Mouse (Mus musculus) myocyte (in vitro differentiated cells): ENCODE measurements around the gene Gm45713. TPM values are rescaled to one million over a fixed set of nuclear protein-coding genes. Genes with fewer than 3 reads are reported as not detected.

Experiments used
- H3K27me3 ChIP-seq: one replicate; pipeline ENCODE4 v1.6.1; 2011; ENCODE audit not compliant: control insufficient read depth, insufficient read depth, insufficient read length
- H3K36me3 ChIP-seq: one replicate; pipeline ENCODE4 v1.6.1; 2011; ENCODE audit not compliant: control insufficient read depth, insufficient read depth
- H3K4me2 ChIP-seq: one replicate; pipeline ENCODE4 v1.6.1; 2011; ENCODE audit warnings: low read depth, control low read depth
- H3K4me3 ChIP-seq: one replicate; pipeline ENCODE4 v1.5.1; 2011; ENCODE audit warnings: mild to moderate bottlenecking, control low read depth, moderate library complexity
- H3K79me2 ChIP-seq: one replicate; pipeline ENCODE4 v1.6.1; 2011; ENCODE audit not compliant: control insufficient read depth, insufficient read depth
- H3ac ChIP-seq: one replicate; pipeline ENCODE4 v1.6.1; 2011; ENCODE audit not compliant: control insufficient read depth, insufficient read length
- CEBPB ChIP-seq: IDR thresholded peaks from 2 replicates; pipeline ENCODE4 v1.6.1; 2011; ENCODE audit warnings: mild to moderate bottlenecking, moderate library complexity; ENCODE audit not compliant: poor library complexity, insufficient read depth, severe bottlenecking
- E2F4 ChIP-seq: IDR thresholded peaks from one replicate; pipeline ENCODE4 v1.6.1; 2011; ENCODE audit warnings: mild to moderate bottlenecking, control low read depth, moderate library complexity; ENCODE audit not compliant: insufficient read depth
- MAX ChIP-seq: IDR thresholded peaks from one replicate; pipeline ENCODE4 v1.6.1; 2011; ENCODE audit warnings: low read depth, mild to moderate bottlenecking, control low read depth
- MYOD1 ChIP-seq, 3 experiments: IDR thresholded peaks; one replicate each; pipeline ENCODE4 v1.6.1; 2011; ENCODE audit warnings: control low read depth in 2 of 3, low read depth in 2 of 3, mild to moderate bottlenecking in 2 of 3, moderate library complexity in 1 of 3; ENCODE audit not compliant: insufficient read length in 2 of 3, control insufficient read depth in 1 of 3
- MYOG ChIP-seq, 3 experiments: IDR thresholded peaks; one replicate each; pipeline ENCODE4 v1.6.1; 2011; ENCODE audit warnings: control low read depth in 2 of 3, low read depth in 2 of 3, mild to moderate bottlenecking in 2 of 3; ENCODE audit not compliant: insufficient read length in 2 of 3, control insufficient read depth in 1 of 3, insufficient read depth in 1 of 3
- POLR2A ChIP-seq: IDR thresholded peaks from one replicate; pipeline ENCODE4 v1.6.1; 2011; ENCODE audit warnings: low read depth, mild to moderate bottlenecking, control low read depth, moderate library complexity; ENCODE audit not compliant: insufficient read length
- POLR2AphosphoS2 ChIP-seq: IDR thresholded peaks from one replicate; pipeline ENCODE4 v1.6.1; 2011; ENCODE audit warnings: low read depth, control low read depth; ENCODE audit not compliant: insufficient read length
- REST ChIP-seq: IDR thresholded peaks from one replicate; pipeline ENCODE4 v1.6.1; 2011; ENCODE audit warnings: mild to moderate bottlenecking, control low read depth, moderate library complexity; ENCODE audit not compliant: insufficient read depth, insufficient read length
- SRF ChIP-seq: IDR thresholded peaks from one replicate; pipeline ENCODE4 v1.6.1; 2011; ENCODE audit warnings: low read depth; ENCODE audit not compliant: control insufficient read depth, insufficient read length
- TCF12 ChIP-seq: IDR thresholded peaks from one replicate; pipeline ENCODE4 v1.6.1; 2011; ENCODE audit warnings: mild to moderate bottlenecking, control low read depth; ENCODE audit not compliant: poor library complexity, insufficient read depth, severe bottlenecking
- TCF3 ChIP-seq: IDR thresholded peaks from one replicate; pipeline ENCODE4 v1.6.1; 2011; ENCODE audit warnings: low read depth, control low read depth; ENCODE audit not compliant: insufficient read length
- USF1 ChIP-seq: IDR thresholded peaks from one replicate; pipeline ENCODE4 v1.6.1; 2011; ENCODE audit warnings: low read depth, mild to moderate bottlenecking, control low read depth, moderate library complexity
- polyA plus RNA-seq: library from polyadenylated mRNA; unstranded; fragments of >200 nt; fragmentation: generic; extraction: Trizol; gene quantifications from one replicate; pipeline ENCODE4 v1.2.1, GENCODE M21; 2012; ENCODE audit warnings: missing spikeins

Gene Gm45713
- polyA plus RNA-seq, result 3.6 TPM

- Histone ChIP-seq H3K4me3 (peak within 1 kb of the TSS; percentile 28), H3K79me2 (no peaks in the 10 kb centered on the region), H3ac (no peak within 1 kb of the TSS), H3K27me3 (no peaks in the 10 kb centered on the region), H3K4me2 (peak within 1 kb of the TSS; percentile 84), H3K36me3 (no peaks in the 10 kb centered on the region)
- TF ChIP-seq POLR2AphosphoS2 (peak; percentile 29), MYOG (IDR thresholded peaks at IDR 0.05; ENCODE audit: control insufficient read depth in 1 of 3, insufficient read depth in 1 of 3, insufficient read length in 2 of 3, low read depth in 2 of 3) (peak in 1 of 3 experiments; percentile 33), USF1 (no peak), POLR2A (peak; percentile 57)
Measured at GRCm38 (mm10) chr7:45135993-45136567, at the start of gene Gm45713, which contains the start of gene Flt3l. Gm45713 (minus strand) TSS chr7:45136231. Flt3l (minus strand) TSS chr7:45136432.

GRCm38 (mm10) chr7:45183672-45184071 is 47.6 kb upstream of the Gm45713 start:
- Histone ChIP-seq H3K79me2 (no peaks in the 10 kb centered on the region), H3K27me3 (peaks cover 86% of the 10 kb centered on the region), H3K4me3 (no peak overlapping the region), H3K4me2 (no peak overlapping the region), H3ac (no peak overlapping the region), H3K36me3 (no peaks in the 10 kb centered on the region)
- TF ChIP-seq REST (no peak), E2F4 (no peak), POLR2AphosphoS2 (no peak), MAX (no peak), TCF3 (no peak), TCF12 (no peak), MYOD1 (IDR thresholded peaks at IDR 0.05; ENCODE audit: control insufficient read depth in 1 of 3, insufficient read length in 2 of 3, low read depth in 2 of 3) (no peak), MYOG (IDR thresholded peaks at IDR 0.05; ENCODE audit: control insufficient read depth in 1 of 3, insufficient read depth in 1 of 3, insufficient read length in 2 of 3, low read depth in 2 of 3) (no peak), CEBPB (no peak), POLR2A (no peak), USF1 (no peak), SRF (no peak)

- Histone ChIP-seq H3K27me3 (peaks cover 87% of the 10 kb centered on the region), H3ac (no peak overlapping the region), H3K4me3 (no peak overlapping the region), H3K36me3 (no peaks in the 10 kb centered on the region), H3K79me2 (no peaks in the 10 kb centered on the region), H3K4me2 (peak overlapping the region; percentile 65)
- TF ChIP-seq POLR2A (no peak), MYOG (IDR thresholded peaks at IDR 0.05; ENCODE audit: control insufficient read depth in 1 of 3, insufficient read depth in 1 of 3, insufficient read length in 2 of 3, low read depth in 2 of 3) (no peak)
Measured at GRCm38 (mm10) chr7:45182606-45183005, 46.6 kb upstream of the Gm45713 start.

GRCm38 (mm10) chr7:45182199-45182601 is 46.2 kb upstream of the Gm45713 start:
- Histone ChIP-seq H3K27me3 (peaks cover 89% of the 10 kb centered on the region), H3K4me3 (no peak overlapping the region), H3K36me3 (no peaks in the 10 kb centered on the region), H3K79me2 (no peaks in the 10 kb centered on the region), H3K4me2 (peak overlapping the region; percentile 65), H3ac (no peak overlapping the region)
- TF ChIP-seq CEBPB, result no peak
- TF ChIP-seq E2F4, result peak; percentile 86
- no peak for TF ChIP-seq POLR2AphosphoS2
- peak; percentile 42 for TF ChIP-seq POLR2A
- TF ChIP-seq SRF, result no peak
- TF ChIP-seq REST, result no peak
- no peak for TF ChIP-seq MAX
- no peak for TF ChIP-seq TCF12
- TF ChIP-seq MYOD1 (IDR thresholded peaks at IDR 0.05; ENCODE audit: control insufficient read depth in 1 of 3, insufficient read length in 2 of 3, low read depth in 2 of 3), result no peak
- no peak for TF ChIP-seq USF1
- peak in 1 of 3 experiments; percentile 15 for TF ChIP-seq MYOG (IDR thresholded peaks at IDR 0.05; ENCODE audit: control insufficient read depth in 1 of 3, insufficient read depth in 1 of 3, insufficient read length in 2 of 3, low read depth in 2 of 3)
- no peak for TF ChIP-seq TCF3

- H3K4me3 ChIP-seq, result no peak overlapping the region
- H3K4me2 ChIP-seq, result no peak overlapping the region
- TF ChIP-seq E2F4 (no peak), REST (no peak), POLR2AphosphoS2 (no peak), USF1 (no peak), POLR2A (no peak)
- H3ac ChIP-seq, result no peak overlapping the region
- H3K79me2 ChIP-seq, result no peaks in the 10 kb centered on the region
- H3K36me3 ChIP-seq, result no peaks in the 10 kb centered on the region
- H3K27me3 ChIP-seq, result peaks cover 89% of the 10 kb centered on the region
Measured at GRCm38 (mm10) chr7:45181540-45181939, 45.5 kb upstream of the Gm45713 start.
